Mouse (Mus musculus) A20 (cell line): ENCODE measurements around the gene Atp6v0d1.
"Not testable (repeated sequence)": the region's sequence is repeated elsewhere in the genome, so short reads cannot be mapped to it uniquely, and the experiment has no call there.

Source experiments
- DNase-seq: peaks from one replicate; pipeline ENCODE4 v3.0.0-alpha.2; 2011; ENCODE audit warnings: low read depth, low spot score

Gene Atp6v0d1

DNA sequence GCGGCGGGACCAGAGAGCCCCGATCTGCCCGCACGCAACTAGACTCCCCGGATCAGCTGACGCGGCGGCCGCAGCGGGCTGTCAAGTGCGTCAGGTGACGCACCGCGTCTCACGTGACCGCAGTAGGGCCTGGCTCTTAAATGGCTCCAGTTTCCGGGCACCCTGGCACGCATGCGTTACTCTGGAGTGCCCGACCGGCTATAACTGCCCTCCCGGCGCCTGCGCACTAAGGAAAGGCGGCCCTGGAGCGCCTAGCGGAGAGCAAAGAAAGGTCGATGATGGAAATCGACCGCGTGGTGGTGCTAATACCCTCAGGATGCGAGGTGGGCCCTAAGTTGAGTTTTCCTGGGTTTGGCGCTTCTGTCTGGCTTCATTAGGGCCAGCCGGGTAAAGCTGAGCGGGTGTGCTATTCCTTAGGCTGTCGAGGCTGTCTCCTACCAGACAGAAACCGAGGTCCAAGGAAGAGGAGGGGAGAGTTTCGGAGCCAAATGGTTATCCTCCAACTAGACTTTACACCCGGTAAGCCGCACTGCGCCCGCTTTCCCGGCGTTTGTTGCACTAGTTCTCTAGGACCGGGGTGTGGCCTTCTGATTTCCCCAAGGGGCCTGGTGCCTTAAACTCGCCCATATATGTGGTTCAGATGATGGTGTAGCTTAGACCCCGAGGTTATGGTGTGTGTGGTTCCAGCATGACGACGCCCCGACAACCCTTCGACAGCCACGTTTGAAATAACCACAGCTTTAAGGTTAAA lies at the start of gene Atp6v0d1:
Atp6v0d1 (minus strand) TSS at position 96 of the 751 bp plus-strand sequence.
- peak; percentile 100 for DNase-seq

DNA sequence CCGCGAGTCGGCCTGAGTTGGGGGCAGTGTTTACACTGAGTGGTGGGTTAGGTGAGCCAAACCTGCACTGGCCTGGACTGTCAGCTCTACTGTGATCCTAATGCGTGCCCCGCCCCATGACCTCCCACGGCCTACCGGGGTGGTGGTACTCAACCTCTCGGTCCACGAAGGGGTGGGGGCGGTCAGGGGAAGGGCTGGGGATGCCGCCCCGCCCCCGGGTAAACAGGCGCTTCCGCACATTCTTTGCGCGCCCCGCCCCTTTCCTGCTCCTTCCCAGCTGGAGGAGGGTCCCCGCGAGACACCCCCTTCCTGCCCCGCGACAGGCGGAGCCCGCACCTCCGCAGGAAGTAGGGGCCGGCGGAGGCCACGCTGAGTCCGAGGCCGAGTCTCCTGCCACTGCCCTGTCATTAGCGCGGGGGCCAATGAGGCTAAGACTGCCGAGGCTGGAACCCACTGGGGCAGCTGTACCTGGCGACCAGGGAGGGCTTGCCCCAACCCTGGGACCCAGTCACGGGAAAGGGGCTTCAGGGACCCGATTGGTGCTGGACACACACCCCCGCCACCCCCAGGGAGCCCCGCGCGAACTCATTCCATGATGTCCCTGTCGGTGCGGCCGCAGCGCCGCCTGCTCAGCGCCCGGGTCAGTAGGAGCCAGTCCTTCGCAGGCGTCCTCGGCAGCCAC lies 48.1 kb upstream of the Atp6v0d1 start:
- no peak for DNase-seq

DNA sequence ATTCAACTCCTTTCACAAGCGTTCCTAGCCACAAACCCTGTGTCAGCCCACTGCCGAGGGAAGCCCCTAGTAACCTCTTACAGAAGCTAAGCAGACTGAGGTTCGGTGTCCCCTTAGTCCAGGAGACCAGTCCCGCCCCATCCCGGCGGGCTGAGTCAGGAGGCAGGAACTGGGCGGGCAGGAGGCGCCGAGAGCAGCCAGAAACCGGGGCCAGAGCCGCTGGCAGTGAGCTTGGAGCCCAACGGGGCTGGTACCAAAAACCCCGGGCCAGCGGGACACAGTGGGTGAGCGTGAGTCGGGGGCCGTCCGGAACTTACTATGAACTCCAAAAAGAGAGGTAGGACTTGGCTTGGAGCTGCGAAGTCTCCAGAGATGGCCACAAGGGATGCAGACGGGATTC lies 47.2 kb upstream of the Atp6v0d1 start:
- no peak for DNase-seq

DNA sequence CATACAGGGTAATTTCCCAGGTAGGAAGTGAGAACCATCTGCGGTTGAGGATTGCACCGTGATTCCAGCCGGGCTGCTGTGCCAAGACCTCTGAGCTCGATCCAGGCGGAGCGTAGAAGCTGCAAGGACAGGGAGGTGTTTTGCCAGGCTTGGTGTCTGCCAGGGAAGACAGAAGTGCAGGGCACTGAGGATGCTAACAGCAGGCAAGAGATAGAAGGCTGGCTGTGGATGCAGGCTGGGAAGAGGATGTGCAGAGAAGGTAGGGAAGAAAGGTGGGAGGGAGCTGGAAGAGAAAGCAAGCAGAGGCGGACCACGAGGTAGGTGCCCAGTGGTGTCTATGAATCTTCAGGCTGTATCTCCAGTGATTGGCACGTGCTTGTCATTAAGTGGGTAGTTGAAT lies 46.0 kb upstream of the Atp6v0d1 start:
- no peak for DNase-seq

DNA sequence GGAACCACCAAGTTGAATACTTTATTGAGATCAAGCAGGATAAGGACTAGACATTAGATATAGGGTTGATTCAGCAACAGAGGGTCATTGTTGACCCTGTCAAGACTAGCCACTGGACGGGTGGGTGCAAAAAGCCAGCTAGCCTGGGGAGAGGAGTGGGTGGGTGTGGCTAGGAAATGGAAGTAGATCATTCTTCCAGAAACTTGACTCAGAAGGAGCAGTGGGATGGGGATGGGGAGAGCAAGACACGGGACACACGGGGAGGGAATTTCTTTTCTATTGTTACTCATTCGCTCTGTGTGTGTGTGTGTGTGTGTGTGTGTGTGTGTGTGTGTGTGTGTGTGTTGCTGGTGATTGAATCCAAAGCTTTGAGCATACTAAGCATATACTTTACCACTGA lies 43.9 kb upstream of the Atp6v0d1 start:
- no peak for DNase-seq

DNA sequence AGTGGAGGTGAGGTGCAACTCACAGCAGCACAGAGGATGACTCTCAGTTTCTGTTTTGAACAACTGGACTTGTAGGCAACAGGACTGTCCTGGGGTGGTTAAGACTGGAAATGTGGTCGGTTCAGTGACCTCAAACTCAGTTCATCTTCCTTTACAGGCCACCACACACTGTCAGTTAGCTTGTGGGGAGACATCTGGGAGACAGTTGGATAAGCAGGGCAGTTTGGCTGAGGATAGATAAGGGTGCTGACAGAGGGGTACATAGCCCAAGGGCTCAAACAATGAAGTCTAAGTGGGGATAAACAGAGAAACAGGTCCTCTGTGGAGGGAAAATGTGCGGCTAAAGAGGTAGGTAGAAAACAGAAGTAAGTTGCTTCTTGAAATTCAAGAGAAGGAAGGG lies 43.5 kb upstream of the Atp6v0d1 start:
- no peak for DNase-seq

DNA sequence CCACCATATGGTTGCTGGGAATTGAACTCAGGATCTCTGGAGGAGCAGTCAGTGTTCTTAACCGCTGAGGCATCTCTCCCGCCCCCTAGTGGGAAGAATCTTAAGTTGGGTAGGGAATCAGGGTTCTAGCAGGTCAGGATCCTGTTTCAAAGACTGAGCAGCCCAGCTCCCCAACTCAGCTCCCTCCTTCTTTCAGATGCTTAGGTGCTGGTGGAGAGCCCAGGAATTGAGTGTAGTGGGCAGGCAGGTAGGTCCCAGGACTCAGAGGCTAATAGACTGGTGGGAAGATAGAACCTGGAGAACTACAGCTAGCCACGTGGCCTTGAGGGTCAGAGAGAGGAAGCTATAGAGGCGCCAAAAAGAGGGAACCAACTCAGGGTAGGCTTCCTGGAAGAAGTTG lies 41.8 kb upstream of the Atp6v0d1 start:
- DNase-seq = peak; percentile 69

DNA sequence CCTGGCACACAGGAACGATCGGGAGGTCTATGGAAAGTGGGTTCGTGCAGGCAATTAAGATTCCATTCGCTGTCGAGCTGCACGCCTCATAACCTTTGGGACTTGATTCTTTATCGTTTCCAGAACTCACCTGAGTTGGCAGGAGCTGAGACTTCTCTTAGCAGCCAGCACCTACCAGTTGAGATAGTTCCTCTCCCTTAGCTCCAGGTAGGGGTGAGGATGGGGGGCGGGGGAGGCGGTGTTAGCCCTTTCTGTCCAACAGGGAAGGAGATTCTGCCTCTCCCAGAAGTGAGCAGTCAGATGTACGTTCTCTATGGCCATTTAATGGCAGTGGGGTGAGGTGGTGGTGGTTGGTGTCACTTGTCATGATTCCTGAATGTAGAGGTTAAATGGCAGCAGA lies 41.2 kb upstream of the Atp6v0d1 start:
- no peak for DNase-seq

DNA sequence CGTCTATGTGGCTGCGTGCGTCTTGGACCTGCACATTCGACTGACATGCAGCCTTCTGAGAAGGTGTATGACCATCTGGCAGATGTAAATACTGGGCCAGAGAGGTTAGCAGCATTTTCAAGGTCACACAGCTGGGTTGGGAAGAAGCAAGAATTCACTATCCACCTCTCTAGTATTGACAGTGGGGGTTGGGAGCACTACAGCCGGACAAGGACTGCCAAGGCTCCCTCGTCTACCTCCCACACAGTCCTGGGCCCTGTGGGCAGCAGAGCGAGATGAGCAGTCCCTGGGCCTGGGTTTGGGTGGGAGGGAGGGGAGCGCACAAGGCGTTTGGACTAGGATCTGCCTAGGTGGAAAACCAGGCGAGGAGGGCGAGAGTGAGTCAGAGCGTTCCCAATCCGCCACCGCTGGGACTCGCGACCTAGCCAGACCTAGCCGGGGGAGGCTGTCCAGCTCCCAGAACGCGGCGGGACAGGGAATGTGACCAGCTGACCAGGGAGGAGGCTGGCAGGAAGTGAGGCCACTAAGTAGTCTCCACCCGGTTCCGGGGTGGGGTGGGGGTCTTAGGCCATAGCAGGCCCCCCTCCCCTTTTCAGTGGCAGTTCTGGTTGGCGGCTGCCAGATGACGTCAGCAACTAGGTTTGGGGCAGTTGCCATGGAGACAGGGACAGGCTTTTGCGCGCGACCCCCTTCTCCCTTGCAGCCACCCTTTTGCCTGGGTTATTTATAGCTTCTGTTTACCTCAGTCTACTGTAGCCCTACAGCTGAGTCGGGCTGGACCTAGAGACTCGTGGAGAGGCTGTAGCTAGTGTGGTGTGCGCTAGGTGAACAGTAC lies 40.6 kb upstream of the Atp6v0d1 start:
- DNase-seq = no peak

DNA sequence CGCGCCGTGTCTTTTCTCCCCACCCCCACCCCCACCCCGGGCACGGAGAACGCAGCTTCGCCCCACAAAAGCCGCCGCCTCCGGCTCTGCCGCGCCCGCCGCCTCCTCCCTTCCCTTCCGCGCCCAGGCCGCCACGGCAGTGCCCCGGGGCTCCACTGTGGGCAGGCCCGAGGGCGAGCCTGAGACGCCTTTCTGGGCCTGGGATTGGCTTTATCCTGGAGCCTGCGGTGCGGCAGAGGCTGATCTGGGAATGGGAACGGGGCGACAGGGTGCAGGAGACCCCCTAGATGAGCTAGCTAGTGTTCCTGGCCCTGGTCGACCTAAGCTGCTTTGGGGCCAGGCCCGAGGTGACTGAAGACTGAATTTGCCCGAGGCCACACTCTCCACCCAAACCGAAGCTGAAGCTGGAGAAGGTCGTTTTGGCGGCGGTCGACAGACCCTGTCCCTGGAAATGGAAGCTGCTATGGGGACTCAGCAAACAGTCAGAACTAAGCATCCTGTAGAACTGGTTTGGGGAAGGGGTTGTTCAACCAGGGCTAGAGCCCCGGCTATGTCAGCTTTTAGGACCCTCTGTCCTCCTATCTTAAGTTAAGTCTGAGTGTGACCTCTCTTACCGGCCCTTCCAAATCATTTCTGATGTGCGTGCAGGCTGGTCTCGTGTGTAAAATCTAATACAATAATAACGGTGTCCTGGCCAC lies 39.8 kb upstream of the Atp6v0d1 start:
- DNase-seq = peak; percentile 57

DNA sequence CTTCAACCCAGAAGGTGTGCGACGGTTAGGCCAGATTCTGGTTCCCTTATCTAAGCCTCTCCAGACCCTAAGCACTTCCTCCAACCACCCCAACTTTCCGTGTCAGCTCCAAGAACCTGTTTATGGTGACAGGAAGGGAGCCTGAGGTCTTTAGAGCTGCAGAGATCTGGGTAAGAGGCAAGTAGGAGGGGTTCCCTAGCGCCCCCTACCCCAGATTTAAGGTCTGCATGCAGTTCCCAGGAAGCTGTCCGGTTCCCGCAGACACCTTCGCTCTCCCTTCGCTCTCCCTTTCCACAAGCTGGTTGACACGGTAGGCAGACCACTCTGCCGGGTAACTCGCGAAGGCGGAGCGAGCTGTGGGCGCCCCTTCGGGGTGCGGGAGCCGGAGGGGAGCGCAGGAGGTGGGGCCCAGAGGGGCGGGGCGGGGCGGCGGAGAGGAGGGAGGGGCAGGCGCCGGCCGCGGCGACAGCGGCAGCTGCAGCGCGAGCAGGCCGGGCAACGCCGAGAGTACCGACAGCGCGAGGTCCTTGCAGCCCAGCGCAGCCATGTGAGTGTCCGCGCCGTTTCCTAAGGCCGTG lies 39.0 kb upstream of the Atp6v0d1 start, which contains the start of gene Ripor1:
Ripor1 (plus strand) TSS at position 452 of the 578 bp plus-strand sequence.
- peak; percentile 92 for DNase-seq

DNA sequence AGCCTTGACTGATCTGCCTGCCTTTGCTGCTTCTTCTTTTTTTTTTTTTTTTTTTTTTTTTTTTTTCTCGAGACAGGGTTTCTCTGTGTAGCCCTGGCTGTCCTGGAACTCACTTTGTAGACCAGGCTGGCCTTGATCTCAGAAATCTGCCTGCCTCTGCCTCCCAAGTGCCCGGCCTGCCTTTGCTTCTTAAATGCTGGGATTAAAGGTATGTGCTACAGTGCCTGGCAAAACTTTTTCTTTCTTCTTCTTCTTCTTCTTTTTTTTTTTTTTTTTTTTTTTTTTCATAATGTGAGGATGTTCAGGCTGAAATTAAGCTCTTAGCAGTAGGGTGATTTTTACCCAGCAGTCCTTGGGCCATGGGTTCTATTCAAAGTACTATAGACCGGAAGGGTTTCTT lies 36.7 kb upstream of the Atp6v0d1 start:
- DNase-seq = not testable (repeated sequence)

DNA sequence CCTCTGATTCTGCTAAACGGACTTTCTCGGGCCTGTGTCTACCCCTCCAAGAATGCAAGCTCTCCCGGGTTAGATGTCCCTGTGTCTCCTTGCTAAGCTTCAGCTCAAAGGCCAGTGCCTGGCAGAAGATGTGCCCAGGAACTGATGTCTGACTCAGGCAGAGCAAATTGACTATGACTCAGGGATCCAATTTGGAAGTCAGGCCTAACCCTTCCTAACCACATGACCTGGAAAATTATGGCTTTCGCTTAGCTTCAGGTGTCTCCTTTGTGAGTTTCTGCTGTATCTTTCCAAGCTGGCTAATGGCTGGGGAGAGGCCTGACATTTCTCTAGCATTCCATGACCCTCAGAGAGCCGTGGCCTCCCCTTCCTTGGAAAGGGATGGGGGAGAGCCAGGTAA lies 35.5 kb upstream of the Atp6v0d1 start:
- DNase-seq = no peak

DNA sequence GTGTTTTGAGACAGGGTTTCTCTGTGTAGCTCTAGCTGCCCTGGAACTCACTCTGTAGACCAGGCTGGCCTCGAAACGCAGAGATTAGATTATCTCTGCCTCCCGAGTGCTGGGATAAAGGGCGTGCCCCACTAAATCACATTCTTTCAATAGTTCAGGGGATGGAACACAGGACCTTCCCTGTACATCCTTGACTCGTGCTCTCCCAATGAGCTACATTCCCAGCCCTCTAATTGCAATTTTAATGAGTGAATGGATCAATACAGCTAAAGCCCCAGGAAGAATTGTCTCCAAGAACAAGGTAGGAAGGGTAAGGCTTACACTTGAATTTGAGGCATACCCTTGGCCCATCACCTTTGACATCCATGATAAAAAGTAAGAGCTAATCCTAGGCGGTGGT lies 32.9 kb upstream of the Atp6v0d1 start:
- no peak for DNase-seq

DNA sequence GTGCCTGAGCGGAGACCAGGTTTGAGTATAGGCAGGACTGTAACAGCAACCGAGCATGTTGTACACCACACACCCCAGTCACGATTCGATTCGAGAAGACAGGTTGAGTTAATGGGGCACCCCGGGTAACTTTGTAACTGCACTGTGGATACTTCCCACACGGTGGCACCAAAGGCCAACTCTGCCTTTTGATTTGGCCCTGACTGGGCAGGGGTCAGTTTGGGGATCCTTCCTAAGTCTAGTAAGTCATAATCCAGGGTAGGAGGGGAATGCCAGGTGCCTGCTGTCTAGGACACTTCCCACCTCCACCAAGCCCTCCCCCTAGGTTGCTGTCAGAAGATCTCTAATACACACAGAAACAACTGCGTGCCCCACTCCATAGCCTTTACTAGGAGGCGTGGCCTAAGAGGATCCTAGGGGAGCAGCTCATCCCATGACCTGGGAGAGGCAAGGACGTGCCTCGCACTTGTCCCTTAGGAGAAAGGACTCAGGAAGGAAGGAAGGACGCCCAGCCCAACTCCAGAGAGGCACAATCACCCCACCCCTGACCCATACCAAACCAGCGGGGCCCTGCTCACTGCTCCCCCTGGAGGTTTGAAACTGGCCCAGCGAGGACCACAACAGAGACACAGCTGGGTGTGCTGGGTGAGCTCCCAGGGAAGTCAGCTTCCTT lies 30.7 kb upstream of the Atp6v0d1 start:
- peak; percentile 82 for DNase-seq

DNA sequence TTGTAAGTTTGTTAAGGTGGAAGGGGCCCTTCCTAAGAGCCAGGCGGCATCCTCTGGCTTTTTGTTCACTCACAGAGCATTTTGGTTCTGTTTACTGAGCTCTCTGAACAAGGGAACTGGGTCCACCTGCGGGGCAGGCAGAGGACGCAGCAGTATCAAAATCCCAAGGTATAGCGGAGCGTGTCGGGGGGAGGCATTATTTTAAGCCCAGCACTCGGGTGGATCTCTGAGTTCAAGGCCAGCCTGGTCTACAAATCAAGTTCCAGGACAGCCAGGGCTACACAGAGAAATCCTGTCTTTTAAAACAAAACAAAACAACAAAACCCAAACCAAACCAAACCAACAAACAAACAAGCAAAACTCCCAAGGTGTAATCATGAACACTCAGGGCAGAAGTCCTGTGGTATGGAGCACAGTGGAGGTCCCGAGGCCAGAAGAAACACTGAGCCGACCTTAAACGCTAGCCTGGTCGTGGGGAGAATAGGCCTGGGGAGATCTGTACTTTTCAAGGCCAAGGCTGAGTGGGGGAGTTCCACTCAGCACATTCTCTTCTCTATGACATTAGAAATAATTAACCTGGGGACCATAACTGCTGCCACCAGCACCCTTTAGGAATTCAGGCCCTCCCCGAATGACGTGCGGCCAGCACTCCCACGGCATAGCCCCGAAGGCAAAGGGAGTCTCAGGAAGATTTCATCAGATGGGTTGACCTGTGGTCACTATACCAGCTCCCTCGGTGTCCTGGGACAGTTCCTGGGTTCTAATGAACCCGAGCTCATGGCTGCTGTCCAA lies 28.8 kb upstream of the Atp6v0d1 start:
- no peak for DNase-seq

DNA sequence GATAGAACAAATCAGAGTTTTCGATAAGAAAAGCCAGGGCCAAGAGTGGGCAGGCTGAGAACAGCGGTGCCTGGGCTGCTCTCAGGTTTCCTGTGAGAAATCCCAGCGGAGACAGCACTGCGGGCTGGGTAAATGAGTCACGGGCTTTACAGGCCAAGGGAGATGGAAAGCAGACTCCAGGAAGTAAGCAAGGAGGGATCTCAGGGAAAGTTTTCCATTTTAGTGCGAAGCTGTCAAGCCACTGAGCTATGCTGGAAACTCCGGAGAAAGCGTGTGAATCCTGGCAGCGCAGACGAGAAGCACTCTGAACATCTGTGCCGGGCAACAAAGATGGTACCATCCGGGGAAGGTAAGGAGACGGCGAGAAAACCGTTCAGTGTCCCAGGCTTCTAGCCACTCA lies 28.0 kb upstream of the Atp6v0d1 start:
- no peak for DNase-seq

DNA sequence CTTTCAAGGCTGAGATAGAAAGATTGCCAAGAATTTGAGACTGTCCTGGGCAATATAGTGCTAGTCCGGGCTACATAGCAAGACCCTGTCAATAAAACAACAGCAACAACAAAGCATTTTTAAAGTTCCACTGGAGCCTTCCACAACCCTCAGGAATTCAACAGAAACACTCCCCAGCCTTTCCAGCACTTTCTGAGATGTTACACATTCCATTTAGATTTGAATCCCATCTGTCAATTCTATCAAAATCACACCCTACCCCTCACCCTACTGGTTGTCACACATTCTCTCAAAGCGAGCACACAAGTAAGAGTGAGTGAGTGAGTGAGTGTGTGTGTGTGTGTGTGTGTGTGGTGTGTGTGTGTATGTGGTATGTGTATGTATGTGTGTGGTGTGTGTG lies 26.6 kb upstream of the Atp6v0d1 start:
- DNase-seq = no peak

DNA sequence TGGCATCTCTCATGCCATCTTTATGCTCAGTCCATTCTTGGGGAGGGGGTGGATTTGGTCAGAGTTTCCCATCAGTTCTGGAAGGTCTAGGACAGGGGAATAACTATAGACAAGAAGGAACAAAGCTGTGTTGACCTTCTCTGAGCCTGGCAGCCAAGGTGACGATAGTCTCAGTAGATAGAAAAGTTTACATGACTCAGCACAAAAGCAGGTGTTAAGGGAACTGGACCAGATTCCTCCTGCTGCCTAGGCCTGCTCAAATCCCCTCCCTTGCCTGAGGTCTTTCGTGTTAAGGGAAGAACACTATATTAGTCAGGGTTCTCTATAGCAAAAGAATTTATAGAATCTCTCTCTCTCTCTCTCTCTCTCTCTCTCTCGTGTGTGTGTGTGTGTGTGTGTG lies 13.9 kb upstream of the Atp6v0d1 start:
- no peak for DNase-seq

DNA sequence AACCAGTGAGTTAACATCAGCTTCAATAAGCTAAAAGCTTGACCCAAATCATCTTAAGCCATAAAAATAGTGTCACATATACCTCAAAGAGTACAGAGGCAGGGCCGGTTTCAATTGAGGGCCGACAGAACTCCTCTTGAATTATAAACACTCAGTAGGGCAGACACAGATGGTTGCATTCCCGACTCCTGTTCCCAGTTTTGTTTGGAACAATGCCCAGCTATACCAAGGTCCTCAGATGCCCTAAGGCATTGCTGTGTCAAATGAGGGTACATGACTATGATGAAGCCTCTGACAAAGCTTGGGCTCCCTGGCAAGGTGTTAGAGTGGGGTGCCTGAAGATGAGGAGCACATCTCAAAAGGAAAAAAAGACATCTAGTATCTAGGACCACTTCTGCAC lies 9.7 kb upstream of the Atp6v0d1 start:
- no peak for DNase-seq
